Mouse (Mus musculus): ENCODE measurements at regions not wholly inside any gene's neighbourhood (a gene's known extent, or its start where the extent isn't known, plus 50 kb on each side); places are given as distances from the start of the nearest gene placed in this dataset.

GRCm38 (mm10) chr9:117967080-117967479, 73.2 kb upstream of the Azi2 start:
- Histone ChIP-seq H3K9ac (ENCODE audit: low read depth, low read length) (no peak overlapping the region), H3K4me2 (ENCODE audit: low read length) (no peak overlapping the region), H3K27ac (no peak overlapping the region), H3K4me3 (replicated peaks; ENCODE audit: low read depth, low read length) (no peak overlapping the region), H3K27me3 (ENCODE audit: insufficient read depth, low read length) (no peaks in the 10 kb centered on the region), H3K36me3 (ENCODE audit: insufficient read depth, low read length) (no peaks in the 10 kb centered on the region), H3K4me1 (replicated peaks; ENCODE audit: insufficient read depth, low read length) (no peaks in the 10 kb centered on the region), H3K9me3 (replicated peaks; ENCODE audit: low read length) (no peaks in the 10 kb centered on the region)
- DNase-seq (ENCODE audit: low spot score) (peak; percentile 19), ATAC-seq (replicated peaks; ENCODE audit: low FRiP score, low read depth) (no peak)
- no peak for TF ChIP-seq CTCF (IDR thresholded peaks at IDR 0.05; ENCODE audit: low read depth)
- 56% methylated on average over 2 of the region's 2 CpGs for WGBS

- Histone ChIP-seq H3K4me3 (replicated peaks; ENCODE audit: low read depth, low read length) (no peak overlapping the region), H3K27ac (no peak overlapping the region), H3K9ac (ENCODE audit: low read depth, low read length) (no peak overlapping the region), H3K27me3 (ENCODE audit: insufficient read depth, low read length) (no peaks in the 10 kb centered on the region), H3K4me2 (ENCODE audit: low read length) (no peak overlapping the region), H3K4me1 (replicated peaks; ENCODE audit: insufficient read depth, low read length) (no peaks in the 10 kb centered on the region), H3K36me3 (ENCODE audit: insufficient read depth, low read length) (no peaks in the 10 kb centered on the region), H3K9me3 (replicated peaks; ENCODE audit: low read length) (no peaks in the 10 kb centered on the region)
- WGBS = 56% methylated on average over 10 of the region's 10 CpGs
- TF ChIP-seq CTCF (IDR thresholded peaks at IDR 0.05; ENCODE audit: low read depth) = peak; percentile 71
- DNase-seq (ENCODE audit: low spot score) (peak; percentile 87), ATAC-seq (replicated peaks; ENCODE audit: low FRiP score, low read depth) (no peak)
Measured at GRCm38 (mm10) chr9:117966326-117966989, 73.8 kb upstream of the Azi2 start.

DNA sequence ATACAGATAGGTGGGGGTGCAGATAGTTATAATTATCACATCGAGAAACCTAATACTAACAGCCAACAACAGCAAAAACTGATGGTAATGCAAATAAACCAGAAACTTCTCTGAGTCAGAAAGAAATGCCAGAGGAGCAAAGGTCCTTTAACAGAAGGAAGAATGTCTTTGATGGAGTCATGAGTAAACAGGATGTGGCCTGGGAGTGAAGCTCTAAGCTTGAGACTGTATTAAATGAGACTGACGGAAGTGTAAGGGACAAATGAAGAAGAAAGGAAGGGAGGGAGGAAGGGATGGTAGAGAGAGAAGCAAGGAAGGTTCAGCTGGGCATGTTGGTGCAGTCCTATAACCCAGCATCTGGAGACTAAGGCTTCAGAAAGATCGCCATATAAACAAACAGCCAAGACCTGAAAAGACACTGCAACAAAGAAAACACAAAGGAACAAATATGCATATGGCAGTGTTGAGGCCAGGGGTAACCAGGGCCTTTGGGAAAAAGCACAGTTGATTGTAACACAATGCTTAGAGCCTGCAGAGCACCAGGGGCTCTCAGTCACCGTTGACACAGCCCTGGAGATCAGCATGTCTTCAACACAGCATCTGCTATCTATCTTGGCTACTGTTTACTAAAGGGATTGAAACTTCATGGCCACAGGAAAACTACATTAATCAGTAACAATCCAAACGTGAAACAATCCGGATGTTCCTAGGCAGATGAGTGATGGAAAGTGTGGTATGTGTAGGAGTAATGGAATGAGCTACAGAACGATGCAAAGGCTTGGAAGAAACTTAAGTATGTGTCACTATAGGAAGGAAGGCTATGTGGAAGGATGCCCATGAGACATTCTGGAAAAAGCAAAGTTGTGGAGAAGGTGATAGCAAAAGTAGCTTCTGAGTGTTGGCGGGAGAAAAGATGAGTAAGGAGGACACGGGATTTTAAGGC, 77.9 kb upstream of the Azi2 start:
- H3K4me1 ChIP-seq (replicated peaks; ENCODE audit: insufficient read depth, low read length) = no peaks in the 10 kb centered on the region
- H3K36me3 ChIP-seq (ENCODE audit: insufficient read depth, low read length) = no peaks in the 10 kb centered on the region
- ATAC-seq (replicated peaks; ENCODE audit: low FRiP score, low read depth) = no peak
- H3K4me2 ChIP-seq (ENCODE audit: low read length) = no peak overlapping the region
- H3K27ac ChIP-seq = peak overlapping the region; percentile 61
- 44% methylated on average over 9 of the region's 9 CpGs for WGBS
- DNase-seq (ENCODE audit: low spot score) = peak; percentile 90
- H3K9me3 ChIP-seq (replicated peaks; ENCODE audit: low read length) = no peaks in the 10 kb centered on the region
- no peak overlapping the region for H3K4me3 ChIP-seq (replicated peaks; ENCODE audit: low read depth, low read length)
- no peak overlapping the region for H3K9ac ChIP-seq (ENCODE audit: low read depth, low read length)
- H3K27me3 ChIP-seq (ENCODE audit: insufficient read depth, low read length) = no peaks in the 10 kb centered on the region
- TF ChIP-seq CTCF (IDR thresholded peaks at IDR 0.05; ENCODE audit: low read depth) = no peak

GRCm38 (mm10) chr9:117959845-117960244, 80.5 kb upstream of the Azi2 start:
- no peaks in the 10 kb centered on the region for H3K36me3 ChIP-seq (ENCODE audit: insufficient read depth, low read length)
- H3K4me1 ChIP-seq (replicated peaks; ENCODE audit: insufficient read depth, low read length) = no peaks in the 10 kb centered on the region
- WGBS = 88% methylated on average over 2 of the region's 2 CpGs
- DNase-seq (ENCODE audit: low spot score) (no peak), ATAC-seq (replicated peaks; ENCODE audit: low FRiP score, low read depth) (no peak)
- no peak overlapping the region for H3K9ac ChIP-seq (ENCODE audit: low read depth, low read length)
- H3K4me3 ChIP-seq (replicated peaks; ENCODE audit: low read depth, low read length) = no peak overlapping the region
- no peaks in the 10 kb centered on the region for H3K9me3 ChIP-seq (replicated peaks; ENCODE audit: low read length)
- no peak overlapping the region for H3K4me2 ChIP-seq (ENCODE audit: low read length)
- TF ChIP-seq CTCF (IDR thresholded peaks at IDR 0.05; ENCODE audit: low read depth) = no peak
- H3K27ac ChIP-seq = no peak overlapping the region
- no peaks in the 10 kb centered on the region for H3K27me3 ChIP-seq (ENCODE audit: insufficient read depth, low read length)

DNA sequence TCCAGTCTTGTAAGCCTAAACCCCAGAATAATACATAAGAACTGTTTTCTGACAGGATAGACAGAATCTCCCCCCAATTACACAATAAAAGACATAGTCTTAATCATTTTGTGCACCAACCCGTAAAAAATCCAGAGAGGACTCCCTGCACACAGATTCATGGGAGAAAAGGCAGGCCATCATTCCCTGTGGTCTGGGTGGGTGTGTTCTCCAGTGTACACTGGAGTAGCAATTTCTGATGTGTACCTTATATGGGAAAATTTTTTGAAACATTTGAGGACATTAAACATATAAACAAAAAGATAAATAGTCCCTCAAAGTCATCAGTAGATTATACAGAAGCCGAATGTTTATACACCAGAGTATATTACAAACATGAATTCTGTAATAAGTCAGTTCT, 83.1 kb upstream of the Azi2 start:
- Histone ChIP-seq H3K27me3 (ENCODE audit: insufficient read depth, low read length) (no peaks in the 10 kb centered on the region), H3K4me3 (replicated peaks; ENCODE audit: low read depth, low read length) (no peak overlapping the region), H3K4me2 (ENCODE audit: low read length) (no peak overlapping the region), H3K9ac (ENCODE audit: low read depth, low read length) (no peak overlapping the region), H3K27ac (0 out of 2 replicates have a peak overlapping the region, but pooled peaks have one; percentile 42), H3K9me3 (replicated peaks; ENCODE audit: low read length) (no peaks in the 10 kb centered on the region), H3K36me3 (ENCODE audit: insufficient read depth, low read length) (no peaks in the 10 kb centered on the region), H3K4me1 (replicated peaks; ENCODE audit: insufficient read depth, low read length) (no peaks in the 10 kb centered on the region)
- no peak for ATAC-seq (replicated peaks; ENCODE audit: low FRiP score, low read depth)
- DNase-seq (ENCODE audit: low spot score) = no peak
- no peak for TF ChIP-seq CTCF (IDR thresholded peaks at IDR 0.05; ENCODE audit: low read depth)
- 64% methylated on average over 2 of the region's 2 CpGs for WGBS

DNA sequence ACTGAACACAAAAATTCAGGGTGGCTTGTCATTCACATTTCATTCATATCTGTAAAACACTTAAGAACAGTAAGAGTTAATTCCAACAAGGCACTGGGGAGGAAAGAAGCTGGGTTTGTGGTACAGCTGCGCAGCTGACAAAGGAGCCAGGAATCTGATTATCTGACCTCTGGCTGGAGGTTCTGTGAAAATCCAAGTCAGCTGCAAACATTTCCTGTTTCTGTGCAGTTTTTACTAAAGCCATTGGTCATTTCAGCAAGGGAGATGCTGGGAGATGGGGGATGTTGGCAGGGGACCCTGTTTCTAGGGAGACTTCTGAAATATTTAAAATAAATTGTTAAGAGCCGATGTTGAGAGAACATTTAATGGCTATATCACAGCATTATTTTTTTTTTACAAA, 83.6 kb upstream of the Azi2 start:
- Histone ChIP-seq H3K9ac (ENCODE audit: low read depth, low read length) (no peak overlapping the region), H3K27me3 (ENCODE audit: insufficient read depth, low read length) (no peaks in the 10 kb centered on the region), H3K4me3 (replicated peaks; ENCODE audit: low read depth, low read length) (no peak overlapping the region), H3K4me1 (replicated peaks; ENCODE audit: insufficient read depth, low read length) (no peaks in the 10 kb centered on the region), H3K4me2 (ENCODE audit: low read length) (no peak overlapping the region), H3K27ac (no peak overlapping the region), H3K36me3 (ENCODE audit: insufficient read depth, low read length) (no peaks in the 10 kb centered on the region), H3K9me3 (replicated peaks; ENCODE audit: low read length) (no peaks in the 10 kb centered on the region)
- TF ChIP-seq CTCF (IDR thresholded peaks at IDR 0.05; ENCODE audit: low read depth) = no peak
- DNase-seq (ENCODE audit: low spot score) (peak; percentile 58), ATAC-seq (replicated peaks; ENCODE audit: low FRiP score, low read depth) (no peak)
- 45% methylated on average over 2 of the region's 2 CpGs for WGBS

All from kidney, postnatal 0 days (tissue).